Mouse (Mus musculus): ENCODE measurements around the gene Bmt2.

- TF ChIP-seq POLR2A (IDR thresholded peaks at IDR 0.05; ENCODE audit: insufficient read depth, low read length) (no peak), CTCF (IDR thresholded peaks at IDR 0.05; ENCODE audit: low read depth, low read length) (no peak), EP300 (IDR thresholded peaks at IDR 0.05; ENCODE audit: insufficient read depth, low read depth, low read length) (no peak)
Measured at GRCm38 (mm10) chr6:13606394-13606793, 71.4 kb downstream of the Bmt2 start.
